Mouse (Mus musculus): ENCODE measurements around the gene Prpf18. TPM values are rescaled to one million over a fixed set of nuclear protein-coding genes. Genes with fewer than 3 reads are reported as not detected.

Prpf18 gene
- total and polyA plus RNA-seq, 3 experiments = 23.8 to 37.6 (median 35.0) TPM

- dilution Hi-C loops (cut with MboI; ENCODE audit: extremely low pct_ligation_motif_present, extremely low pct_unique_long_range_greater_than_20kb, low sequenced_read_pairs) = no loop called here
- Histone ChIP-seq H3K4me3 (replicated peaks in 1 of 3; ENCODE audit: low read depth in 2 of 3, low read length in 2 of 3, poor library complexity in 1 of 3) (no peak overlapping the region), H3K36me3 (replicated peaks in 1 of 2; ENCODE audit: control insufficient read depth in 1 of 2, insufficient read depth in 1 of 2, low read length in 1 of 2) (no peaks in the 10 kb centered on the region), H3K4me2 (ENCODE audit: insufficient read depth, low read depth, poor library complexity, severe bottlenecking) (no peak overlapping the region), H3K27me3 (replicated peaks) (no peaks in the 10 kb centered on the region), H3K27ac (ENCODE audit: insufficient read depth, low read depth) (no peak overlapping the region), H3K79me2 (replicated peaks; ENCODE audit: control insufficient read depth, extremely low read depth, insufficient read depth, poor library complexity, severe bottlenecking) (no peaks in the 10 kb centered on the region), H3K9ac (ENCODE audit: insufficient read depth, low read depth) (no peak overlapping the region), H3K9me3 (replicated peaks; ENCODE audit: low read length) (no peaks in the 10 kb centered on the region), H3K4me1 (ENCODE audit: control insufficient read depth in 1 of 2, insufficient read depth in 2 of 2) (0 out of 4 replicates have a peak, but pooled peaks cover 0 to 2% of the 10 kb centered on the region in 2 experiments)
- in situ Hi-C loops (cut with MboI; ENCODE audit: low pct_ligation_motif_present, low pct_unique_long_range_greater_than_20kb, low sequenced_read_pairs) = no loop called here
- TF ChIP-seq MAFK (IDR thresholded peaks at IDR 0.05; ENCODE audit: insufficient replicate concordance, low read length) (no peak), EP300 (IDR thresholded peaks at IDR 0.05; ENCODE audit: low read length) (no peak), NELFE (IDR thresholded peaks at IDR 0.05; ENCODE audit: low read depth, low read length) (no peak), BHLHE40 (IDR thresholded peaks at IDR 0.05; ENCODE audit: low read depth, low read length) (no peak), USF2 (conservative IDR thresholded peaks at IDR 0.05; ENCODE audit: low read depth, low read length) (no peak), USF1 (IDR thresholded peaks at IDR 0.05; ENCODE audit: low read depth, low read length) (no peak), POLR2A (IDR thresholded peaks at IDR 0.05; ENCODE audit: low read depth, low read length) (no peak), HCFC1 (IDR thresholded peaks at IDR 0.05; ENCODE audit: low read depth, low read length) (no peak), SMC3 (IDR thresholded peaks at IDR 0.05; ENCODE audit: low read depth, low read length) (no peak), NRF1 (IDR thresholded peaks at IDR 0.05; ENCODE audit: low read depth, low read length) (no peak), UBTF (IDR thresholded peaks at IDR 0.05; ENCODE audit: low read depth, low read length) (no peak), E2F4 (IDR thresholded peaks at IDR 0.05; ENCODE audit: insufficient replicate concordance, low read depth, low read length) (no peak), POLR2AphosphoS2 (IDR thresholded peaks at IDR 0.05; ENCODE audit: low read depth, low read length) (no peak), TCF12 (IDR thresholded peaks at IDR 0.05; ENCODE audit: low read depth, low read length) (no peak), TBP (conservative IDR thresholded peaks at IDR 0.05; ENCODE audit: low read depth, low read length) (no peak), ZNF384 (IDR thresholded peaks at IDR 0.05; ENCODE audit: low read depth, low read length) (no peak), ELF1 (IDR thresholded peaks at IDR 0.05; ENCODE audit: low read depth, low read length) (no peak), MAX (IDR thresholded peaks at IDR 0.05; ENCODE audit: low read length) (no peak), IRF4 (IDR thresholded peaks at IDR 0.05; ENCODE audit: low read depth, low read length) (no peak), ZKSCAN1 (IDR thresholded peaks at IDR 0.05; ENCODE audit: borderline replicate concordance, low read depth, low read length) (no peak)
- DNase-seq (ENCODE audit: extremely low read depth) = no peak
Measured at GRCm38 (mm10) chr2:4668626-4669025, 16.7 kb upstream of the Prpf18 start.

GRCm38 (mm10) chr2:4660677-4661076 is 8.8 kb upstream of the Prpf18 start:
- H3K4me3 ChIP-seq (replicated peaks in 1 of 3; ENCODE audit: low read depth in 2 of 3, low read length in 2 of 3, poor library complexity in 1 of 3) = no peak overlapping the region
- no peak overlapping the region for H3K9ac ChIP-seq (ENCODE audit: insufficient read depth, low read depth)
- no peak overlapping the region for H3K4me2 ChIP-seq (ENCODE audit: insufficient read depth, low read depth, poor library complexity, severe bottlenecking)
- no peaks in the 10 kb centered on the region for H3K79me2 ChIP-seq (replicated peaks; ENCODE audit: control insufficient read depth, extremely low read depth, insufficient read depth, poor library complexity, severe bottlenecking)
- H3K27ac ChIP-seq (ENCODE audit: insufficient read depth, low read depth) = no peak overlapping the region
- no peaks in the 10 kb centered on the region for H3K9me3 ChIP-seq (replicated peaks; ENCODE audit: low read length)
- no peaks in the 10 kb centered on the region for H3K4me1 ChIP-seq (ENCODE audit: control insufficient read depth in 1 of 2, insufficient read depth in 2 of 2)
- dilution Hi-C loops (cut with MboI; ENCODE audit: extremely low pct_ligation_motif_present, extremely low pct_unique_long_range_greater_than_20kb, low sequenced_read_pairs) (no loop called here), in situ Hi-C loops (cut with MboI; ENCODE audit: low pct_ligation_motif_present, low pct_unique_long_range_greater_than_20kb, low sequenced_read_pairs) (no loop called here)
- TF ChIP-seq USF1 (IDR thresholded peaks at IDR 0.05; ENCODE audit: low read depth, low read length) (no peak), BHLHE40 (IDR thresholded peaks at IDR 0.05; ENCODE audit: low read depth, low read length) (no peak), RAD21 (IDR thresholded peaks at IDR 0.05; ENCODE audit: low read depth, low read length) (no peak), EP300 (IDR thresholded peaks at IDR 0.05; ENCODE audit: low read length) (no peak), JUND (conservative IDR thresholded peaks at IDR 0.05; ENCODE audit: low read depth, low read length) (no peak), GABPA (IDR thresholded peaks at IDR 0.05; ENCODE audit: insufficient replicate concordance, low read depth, low read length) (no peak), KAT2A (IDR thresholded peaks at IDR 0.05; ENCODE audit: insufficient replicate concordance, low read length) (no peak)
- H3K36me3 ChIP-seq (replicated peaks in 1 of 2; ENCODE audit: control insufficient read depth in 1 of 2, insufficient read depth in 1 of 2, low read length in 1 of 2) = no peaks in the 10 kb centered on the region
- no peaks in the 10 kb centered on the region for H3K27me3 ChIP-seq (replicated peaks)
- DNase-seq (ENCODE audit: extremely low read depth) = no peak

All from CH12.LX (cell line).